Mouse (Mus musculus) G1E (cell line): ENCODE data around the gene Atrn. TPM values are rescaled to one million over a fixed set of nuclear protein-coding genes. Genes with fewer than 3 reads are reported as not detected.

ENCODE experiments used
- ATAC-seq: 2 replicates; pipeline ENCODE4 v1.8.0; 2016; ENCODE audit warnings: mild to moderate bottlenecking; ENCODE audit not compliant: insufficient number of reproducible peaks, poor library complexity, low FRiP score, severe bottlenecking; ENCODE audit errors: extremely low read depth
- DNase-seq: peaks from one replicate; pipeline ENCODE4 v3.0.0; 2012; ENCODE audit warnings: low spot score
- H3K27me3 ChIP-seq: 2 replicates; pipeline ENCODE4 v1.6.1; 2012; ENCODE audit warnings: mild to moderate bottlenecking, low read length, inconsistent platforms; ENCODE audit not compliant: insufficient read depth
- H3K36me3 ChIP-seq: replicated peaks from 2 replicates; pipeline ENCODE3; 2012; ENCODE audit warnings: mild to moderate bottlenecking, inconsistent platforms
- H3K4me1 ChIP-seq: 2 replicates; pipeline ENCODE4 v1.6.1; 2012; ENCODE audit warnings: low read depth, low read length, inconsistent platforms, mixed read lengths; ENCODE audit not compliant: insufficient read depth
- H3K4me3 ChIP-seq: 2 replicates; pipeline ENCODE4 v1.5.1; 2012; ENCODE audit warnings: low read depth, mild to moderate bottlenecking, inconsistent platforms, low read length, moderate library complexity, mixed read lengths
- H3K9me3 ChIP-seq: replicated peaks from 2 replicates; pipeline ENCODE4 v1.6.1; 2012; ENCODE audit warnings: inconsistent platforms
- CTCF ChIP-seq: IDR thresholded peaks from 2 replicates; pipeline ENCODE4 v1.5.1; 2012; ENCODE audit warnings: low read depth, low read length, inconsistent platforms, mixed read lengths
- GATA1 ChIP-seq: IDR thresholded peaks from 2 replicates; pipeline ENCODE4 v1.6.1; 2012; ENCODE audit warnings: borderline replicate concordance, low read length, inconsistent platforms, mixed read lengths
- GATA2 ChIP-seq: IDR thresholded peaks from 2 replicates; pipeline ENCODE4 v1.6.1; 2012; ENCODE audit warnings: low read depth, low read length, inconsistent platforms, borderline replicate concordance
- POLR2AphosphoS5 ChIP-seq: IDR thresholded peaks from 2 replicates; pipeline ENCODE4 v1.6.1; 2012; ENCODE audit warnings: low read depth, low read length, inconsistent platforms; ENCODE audit not compliant: insufficient replicate concordance
- TAL1 ChIP-seq: conservative IDR thresholded peaks from 2 replicates; pipeline ENCODE4 v1.6.1; 2012; ENCODE audit warnings: low read depth, low read length, inconsistent platforms, mixed read lengths
- polyA plus RNA-seq: library from polyadenylated mRNA; stranded (reverse); fragments of >175 nt; gene quantifications from 2 replicates; pipeline ENCODE4 v1.2.3, GENCODE M21; 2012
- total RNA-seq, 2 experiments: library from RNA; stranded (forward) in 1 of 2; stranded (reverse) in 1 of 2; fragments of 200-1000 nt in 1 of 2; fragments of >200 nt in 1 of 2; fragmentation: Nextera tagmentation in 1 of 2; gene quantifications; 2 replicates each; pipeline ENCODE4 v1.2.3; 2014 to 2017

Atrn gene
- total and polyA plus RNA-seq, 3 experiments = 1.8 to 17.2 (median 10.6) TPM

DNA sequence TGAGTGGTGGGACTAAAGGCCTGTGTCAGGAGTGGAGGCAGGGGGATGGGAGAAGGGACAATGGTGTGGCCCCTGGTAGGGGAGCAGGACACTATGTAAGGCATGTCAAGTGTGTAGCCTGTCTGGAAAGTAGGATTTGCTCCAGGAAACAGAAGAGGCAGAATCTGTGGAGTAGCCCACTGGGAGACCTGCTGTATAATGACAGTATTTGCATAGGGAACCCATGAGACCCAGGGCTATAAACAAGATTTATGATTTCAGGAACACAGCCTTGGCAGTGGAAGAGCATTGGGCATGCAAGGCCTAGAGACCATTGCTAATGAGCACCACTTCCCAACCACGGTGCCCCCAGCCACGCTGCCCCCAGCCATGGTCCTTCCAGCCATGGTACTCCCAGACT is 9.4 kb upstream of the Atrn start:
- H3K36me3 ChIP-seq = peaks cover 43% of the 10 kb centered on the region
- no peaks in the 10 kb centered on the region for H3K9me3 ChIP-seq
- H3K4me3 ChIP-seq = no peak overlapping the region
- H3K27me3 ChIP-seq = no peaks in the 10 kb centered on the region
- ATAC-seq = no peak
- H3K4me1 ChIP-seq = no peaks in the 10 kb centered on the region; the same call in 1 of the 2 replicates
- no peak for TF ChIP-seq GATA1
- TF ChIP-seq POLR2AphosphoS5 = no peak
- no peak for TF ChIP-seq TAL1
- no peak for TF ChIP-seq GATA2
- no peak for TF ChIP-seq CTCF
- no peak for DNase-seq

DNA sequence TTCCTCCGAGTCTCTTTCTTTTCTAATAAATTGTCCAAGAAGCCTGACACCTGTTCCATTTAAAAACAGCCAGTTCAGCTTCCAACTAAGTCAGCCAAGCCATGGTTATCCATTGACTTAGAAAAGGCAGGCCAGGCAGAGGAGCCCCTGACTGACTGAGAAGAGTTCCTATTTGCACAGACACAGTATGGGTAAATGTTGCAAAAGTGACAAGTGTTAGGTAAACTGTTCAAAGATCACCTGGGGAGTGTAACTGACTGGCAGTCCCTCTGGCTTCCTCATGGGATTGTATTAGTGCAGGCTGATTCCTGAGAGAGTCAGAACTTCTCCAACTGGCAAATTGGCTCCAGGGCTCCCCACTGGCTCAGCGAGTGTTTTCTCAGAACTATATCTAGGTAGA is 8.4 kb upstream of the Atrn start:
- DNase-seq = no peak
- H3K4me1 ChIP-seq = no peaks in the 10 kb centered on the region; the same call in 1 of the 2 replicates
- H3K36me3 ChIP-seq = peaks cover 41% of the 10 kb centered on the region
- H3K27me3 ChIP-seq = no peaks in the 10 kb centered on the region
- H3K9me3 ChIP-seq = no peaks in the 10 kb centered on the region
- TF ChIP-seq POLR2AphosphoS5 = no peak
- TF ChIP-seq TAL1 = no peak
- no peak for TF ChIP-seq GATA2
- no peak for TF ChIP-seq GATA1
- TF ChIP-seq CTCF = no peak
- ATAC-seq = no peak
- H3K4me3 ChIP-seq = no peak overlapping the region

DNA sequence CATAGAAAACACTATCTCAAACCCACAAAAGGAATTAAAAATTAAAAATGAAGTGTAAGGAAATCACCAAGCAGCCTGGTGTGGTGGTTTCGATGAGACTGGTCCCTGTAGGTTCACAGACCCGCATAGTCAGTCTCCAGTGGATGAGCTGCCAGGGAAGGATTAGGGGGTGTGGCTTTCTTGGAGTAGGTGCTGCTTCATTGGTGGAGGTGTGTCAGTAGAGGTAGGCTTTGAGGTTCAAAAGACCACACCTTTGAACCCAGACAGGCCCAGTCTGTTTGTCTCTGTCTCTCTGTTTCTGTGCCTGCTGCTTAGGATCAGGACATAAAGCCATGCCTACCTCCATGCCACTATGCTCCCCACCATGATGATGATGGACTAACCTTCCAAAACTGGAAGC is 7.5 kb upstream of the Atrn start:
- H3K4me1 ChIP-seq = no peaks in the 10 kb centered on the region; the same call in 1 of the 2 replicates
- ATAC-seq (no peak), DNase-seq (no peak)

DNA sequence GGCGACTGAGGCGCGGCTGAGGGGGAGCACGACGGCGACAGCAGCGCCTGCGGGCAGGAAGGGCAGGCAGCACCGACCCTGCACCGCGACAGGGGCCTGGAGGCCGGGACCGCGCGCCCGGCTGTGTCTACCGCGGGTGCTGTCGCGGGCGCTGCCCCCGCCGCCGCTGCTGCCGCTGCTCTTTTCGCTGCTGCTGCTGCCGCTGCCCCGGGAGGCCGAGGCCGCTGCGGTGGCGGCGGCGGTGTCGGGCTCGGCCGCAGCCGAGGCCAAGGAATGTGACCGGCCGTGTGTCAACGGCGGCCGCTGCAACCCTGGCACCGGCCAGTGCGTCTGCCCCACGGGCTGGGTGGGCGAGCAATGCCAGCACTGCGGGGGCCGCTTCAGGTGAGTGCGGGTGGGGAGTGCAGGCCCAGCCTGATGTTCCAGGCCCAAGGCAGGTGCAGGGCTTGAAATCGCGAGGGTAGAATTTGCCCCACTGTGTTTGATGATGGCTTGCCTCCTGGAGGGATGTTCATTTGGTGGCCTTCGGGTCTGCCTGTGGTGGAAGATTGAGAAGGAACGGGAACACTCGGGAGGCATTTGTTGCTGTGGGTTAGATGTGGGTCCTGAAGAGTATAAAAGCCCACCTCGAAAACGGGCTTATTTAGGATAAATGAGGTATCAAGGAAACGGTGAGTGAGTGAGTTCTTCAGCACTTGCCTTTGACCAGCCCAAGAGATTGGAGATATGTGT is 455 bp downstream of the Atrn start:
- H3K36me3 ChIP-seq = peaks cover 26% of the 10 kb centered on the region
- peaks cover 26% of the 10 kb centered on the region for H3K4me1 ChIP-seq
- peak; percentile 26 for DNase-seq
- H3K4me3 ChIP-seq = peak overlapping the region; percentile 96
- no peaks in the 10 kb centered on the region for H3K9me3 ChIP-seq
- TF ChIP-seq TAL1 (no peak), GATA1 (no peak), GATA2 (no peak), CTCF (no peak), POLR2AphosphoS5 (no peak)
- ATAC-seq = no peak
- no peaks in the 10 kb centered on the region for H3K27me3 ChIP-seq

More for the DNA sequence above, 7.5 kb upstream of the Atrn start:
- Histone ChIP-seq H3K27me3 (no peaks in the 10 kb centered on the region), H3K36me3 (peaks cover 44% of the 10 kb centered on the region), H3K9me3 (no peaks in the 10 kb centered on the region), H3K4me3 (no peak overlapping the region)
- TF ChIP-seq GATA1 = no peak
- TF ChIP-seq CTCF = no peak
- no peak for TF ChIP-seq POLR2AphosphoS5
- TF ChIP-seq GATA2 = no peak
- no peak for TF ChIP-seq TAL1

DNA sequence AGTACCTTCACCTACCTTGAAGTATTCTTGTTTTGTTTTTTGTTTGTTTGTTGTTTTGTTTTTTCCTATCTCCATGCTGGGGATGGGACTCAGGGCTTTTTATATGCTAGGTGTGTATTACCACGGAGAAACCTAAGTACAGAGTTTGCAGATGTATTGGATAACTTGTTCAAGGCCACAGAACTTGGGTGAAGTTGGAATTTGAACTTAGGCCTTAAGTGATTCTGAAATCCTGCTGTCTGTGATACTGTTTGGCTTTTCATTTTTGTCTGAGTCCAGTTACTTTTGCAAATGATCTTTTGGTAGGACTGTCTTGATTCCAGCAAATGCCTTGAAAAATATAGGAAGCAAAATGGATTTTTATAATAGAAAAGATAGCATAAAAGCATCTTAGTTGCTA is 5.4 kb downstream of the Atrn start:
- Histone ChIP-seq H3K27me3 (no peaks in the 10 kb centered on the region), H3K36me3 (peaks cover 19% of the 10 kb centered on the region), H3K4me1 (peaks cover 15% of the 10 kb centered on the region), H3K4me3 (no peak overlapping the region), H3K9me3 (no peaks in the 10 kb centered on the region)
- no peak for ATAC-seq
- TF ChIP-seq TAL1 (no peak), GATA2 (no peak), GATA1 (no peak), POLR2AphosphoS5 (no peak), CTCF (no peak)
- DNase-seq = no peak

DNA sequence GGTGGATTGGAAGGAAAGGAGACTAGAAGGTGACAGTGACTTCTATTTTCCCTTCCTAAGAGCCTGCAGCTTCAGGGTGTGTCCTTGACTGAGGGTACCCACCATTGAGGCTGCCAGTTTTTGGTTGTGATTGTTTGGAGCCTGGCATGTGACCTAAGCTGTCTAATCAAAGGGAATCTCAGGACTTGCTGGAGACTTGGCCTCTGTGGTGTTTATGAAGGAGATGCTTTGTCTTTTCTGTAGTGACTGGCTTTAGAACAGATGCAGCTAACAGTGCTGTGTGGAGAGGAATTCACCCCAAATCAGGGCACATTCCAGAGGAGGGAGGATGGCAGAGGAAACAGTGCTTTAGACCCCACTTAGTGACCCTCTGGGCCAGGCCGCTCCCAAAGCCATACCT is 8.6 kb downstream of the Atrn start:
- Histone ChIP-seq H3K9me3 (no peaks in the 10 kb centered on the region), H3K27me3 (no peaks in the 10 kb centered on the region), H3K4me1 (no peaks in the 10 kb centered on the region; the same call in 1 of the 2 replicates), H3K4me3 (no peak overlapping the region), H3K36me3 (peaks cover 18% of the 10 kb centered on the region)
- no peak for ATAC-seq
- TF ChIP-seq POLR2AphosphoS5 (no peak), GATA1 (no peak), TAL1 (no peak), CTCF (no peak), GATA2 (no peak)
- DNase-seq = no peak
